Mouse (Mus musculus) gonadal fat pad, adult 2 months (tissue): Measurements from ENCODE around the gene Sp7. TPM values are rescaled to one million over a fixed set of nuclear protein-coding genes. Genes with fewer than 3 reads are reported as not detected.

ENCODE experiments used
- DNase-seq: peaks from one replicate; pipeline ENCODE4 v3.0.0-alpha.2; 2012; ENCODE audit warnings: low read depth
- polyA plus RNA-seq: library from polyadenylated mRNA; depleted of rRNA; stranded (reverse); fragments of >200 nt; gene quantifications from 2 replicates; pipeline ENCODE4 v1.2.3, GENCODE M21; 2012; rRNA removed

The Sp7 gene
- polyA plus RNA-seq: 0.12 and 0.18 TPM in 2 replicates

DNA sequence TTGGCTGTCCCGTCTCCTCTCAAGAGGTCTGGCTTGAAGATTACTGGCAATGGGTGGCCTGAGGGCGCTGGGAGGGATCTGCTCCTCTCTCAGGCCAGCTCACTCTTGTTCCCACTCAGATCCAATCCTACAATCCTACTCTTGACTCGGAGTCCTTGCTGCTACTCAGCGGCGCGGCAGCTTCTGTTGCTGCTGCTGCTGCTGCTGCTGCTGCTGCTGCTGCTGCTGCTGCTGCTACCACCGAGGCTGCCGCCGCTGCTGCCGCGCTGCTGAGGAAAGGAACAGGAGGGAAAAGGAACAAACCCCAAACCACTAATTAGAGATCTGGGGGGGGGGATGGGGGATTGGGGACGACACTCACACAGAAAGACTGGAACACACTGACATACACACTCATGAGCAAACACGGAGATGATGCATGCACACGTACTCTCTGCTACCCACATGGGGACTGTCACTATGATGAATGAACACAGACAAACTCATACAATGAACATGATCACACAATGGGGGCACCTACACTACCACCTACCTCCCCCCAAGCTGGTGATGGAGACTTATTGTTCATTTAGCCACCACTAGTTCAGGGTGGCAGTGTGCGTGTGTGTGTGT, at the start of gene Sp7:
Gene Sp7, minus strand, starts transcription at position 450 of the 612 bp plus-strand sequence.
- no peak for DNase-seq

DNA sequence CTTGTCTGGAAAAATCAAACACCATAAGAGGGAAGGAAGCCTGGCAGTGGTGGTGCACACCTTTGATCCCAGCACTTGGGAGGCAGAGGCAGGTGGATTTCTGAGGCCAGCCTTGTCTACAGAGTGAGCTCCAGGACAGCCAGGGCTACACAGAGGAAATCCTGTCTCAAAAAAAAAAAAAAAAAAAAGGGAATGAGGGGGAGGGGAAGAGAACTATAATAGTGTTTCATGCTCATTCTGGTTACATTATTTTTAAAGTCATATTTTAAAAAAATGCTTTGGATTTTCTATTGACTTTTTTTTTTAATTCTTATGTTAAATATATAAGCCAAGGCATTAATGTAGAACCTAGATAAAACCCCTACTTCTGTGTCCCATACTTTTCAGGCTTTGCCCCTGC, 46.7 kb upstream of the Sp7 start:
- no peak for DNase-seq

DNA sequence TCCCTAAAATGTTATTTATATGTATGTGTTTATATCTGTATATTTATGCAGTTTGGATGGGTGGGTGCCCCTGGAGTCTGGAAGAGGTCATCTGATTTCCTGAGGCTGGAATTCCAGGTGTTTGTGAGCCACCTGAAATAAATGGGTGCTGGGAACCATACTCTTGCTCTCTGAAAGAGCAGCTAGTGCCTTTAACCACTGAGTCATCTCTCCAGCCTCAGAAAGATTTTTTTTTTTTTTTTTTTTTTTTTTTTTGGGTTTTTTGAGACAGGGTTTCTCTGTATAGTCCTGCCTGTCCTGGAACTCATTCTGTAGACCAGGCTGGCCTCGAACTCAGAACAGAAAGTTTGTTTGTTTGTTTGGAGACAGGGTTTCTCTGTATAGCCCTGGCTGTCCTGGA, 44.1 kb upstream of the Sp7 start:
- no peak for DNase-seq

DNA sequence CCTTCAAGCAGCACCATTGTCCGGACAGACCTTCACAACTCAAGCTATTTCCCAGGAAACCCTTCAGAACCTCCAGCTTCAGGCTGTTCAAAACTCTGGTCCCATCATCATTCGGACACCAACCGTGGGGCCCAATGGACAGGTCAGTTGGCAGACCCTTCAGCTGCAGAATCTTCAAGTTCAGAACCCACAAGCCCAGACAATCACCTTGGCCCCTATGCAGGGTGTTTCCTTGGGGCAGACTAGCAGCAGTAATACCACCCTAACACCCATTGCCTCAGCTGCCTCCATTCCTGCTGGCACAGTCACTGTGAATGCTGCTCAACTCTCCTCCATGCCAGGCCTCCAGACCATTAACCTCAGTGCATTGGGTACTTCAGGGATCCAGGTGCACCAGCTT, 42.3 kb upstream of the Sp7 start:
- no peak for DNase-seq

DNA sequence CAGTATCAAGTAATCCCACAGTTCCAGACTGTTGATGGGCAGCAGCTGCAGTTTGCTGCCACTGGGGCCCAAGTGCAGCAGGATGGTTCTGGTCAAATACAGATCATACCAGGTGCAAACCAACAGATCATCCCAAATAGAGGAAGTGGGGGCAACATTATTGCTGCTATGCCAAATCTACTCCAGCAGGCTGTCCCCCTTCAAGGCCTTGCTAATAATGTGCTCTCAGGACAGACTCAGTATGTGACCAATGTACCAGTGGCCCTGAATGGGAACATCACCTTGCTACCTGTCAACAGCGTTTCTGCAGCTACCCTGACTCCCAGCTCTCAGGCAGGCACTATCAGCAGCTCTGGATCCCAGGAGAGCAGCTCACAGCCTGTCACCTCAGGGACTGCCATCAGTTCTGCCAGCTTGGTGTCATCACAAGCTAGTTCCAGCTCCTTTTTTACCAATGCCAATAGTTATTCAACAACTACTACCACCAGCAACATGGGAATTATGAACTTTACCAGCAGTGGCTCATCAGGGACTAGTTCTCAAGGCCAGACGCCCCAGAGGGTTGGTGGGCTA, 41.7 kb upstream of the Sp7 start:
- DNase-seq: no peak

DNA sequence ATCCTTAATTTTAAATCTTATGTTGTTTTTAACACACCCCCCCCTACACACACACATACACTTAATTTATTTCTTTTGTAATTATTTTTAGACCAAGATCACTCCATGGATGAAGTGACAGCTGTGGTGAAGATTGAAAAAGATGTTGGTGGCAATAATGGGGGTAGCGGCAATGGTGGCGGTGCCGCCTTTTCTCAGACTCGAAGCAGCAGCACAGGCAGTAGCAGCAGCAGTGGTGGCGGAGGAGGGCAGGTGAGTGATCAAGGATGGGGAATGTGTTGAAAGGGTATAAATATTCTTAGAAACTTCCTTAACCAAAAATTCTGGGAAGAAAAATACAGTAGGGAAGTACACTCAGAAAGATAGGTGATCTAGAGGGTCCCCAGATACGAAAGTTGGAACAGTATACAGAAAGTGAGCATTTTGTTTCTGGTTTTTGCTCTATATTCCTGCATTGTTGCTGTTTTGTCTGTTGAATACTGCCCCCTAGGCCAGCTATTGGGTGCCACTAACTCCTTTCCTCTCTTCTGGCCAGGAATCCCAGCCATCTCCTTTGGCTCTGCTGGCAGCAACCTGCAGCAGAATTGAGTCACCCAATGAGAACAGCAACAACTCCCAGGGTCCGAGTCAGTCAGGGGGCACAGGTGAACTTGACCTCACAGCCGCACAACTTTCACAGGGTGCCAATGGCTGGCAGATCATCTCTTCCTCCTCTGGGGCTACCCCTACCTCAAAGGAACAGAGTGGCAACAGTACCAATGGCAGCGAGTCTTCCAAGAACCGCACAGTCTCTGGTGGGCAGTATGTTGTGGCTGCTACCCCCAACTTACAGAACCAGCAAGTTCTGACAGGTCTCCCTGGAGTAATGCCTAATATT, 40.9 kb upstream of the Sp7 start:
- no peak for DNase-seq

DNA sequence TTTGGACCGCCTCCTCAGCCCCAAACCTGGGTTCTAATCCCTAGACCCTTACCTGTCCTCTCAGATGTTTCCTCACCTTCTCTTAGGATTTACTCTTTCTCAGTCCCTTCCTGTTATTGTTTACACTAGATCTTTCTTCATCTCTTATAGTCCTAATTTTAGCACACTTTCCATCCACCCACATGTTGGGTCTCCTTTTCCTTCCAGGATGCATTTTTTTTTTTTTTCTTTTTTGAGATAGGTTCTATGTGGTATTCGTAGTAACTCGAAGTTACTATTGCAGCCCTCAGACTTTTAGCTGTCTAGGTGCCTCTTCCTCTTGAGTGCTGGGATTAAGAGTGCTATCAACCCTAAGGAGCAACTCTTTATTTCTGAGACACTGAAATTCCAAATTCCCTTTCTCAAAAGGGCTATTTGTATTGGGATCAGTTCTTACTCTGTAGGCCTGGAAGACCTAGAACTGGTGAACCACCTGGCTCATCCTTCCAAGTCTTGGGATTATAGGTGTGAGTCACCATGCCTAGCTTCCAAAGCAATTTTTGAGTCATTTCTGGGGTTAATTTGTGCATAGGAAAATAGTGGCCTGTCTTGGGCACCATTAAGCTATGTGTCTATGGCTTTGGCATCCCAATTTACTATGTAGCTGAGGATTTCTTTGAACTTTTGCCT, 40.1 kb upstream of the Sp7 start:
- no peak for DNase-seq

DNA sequence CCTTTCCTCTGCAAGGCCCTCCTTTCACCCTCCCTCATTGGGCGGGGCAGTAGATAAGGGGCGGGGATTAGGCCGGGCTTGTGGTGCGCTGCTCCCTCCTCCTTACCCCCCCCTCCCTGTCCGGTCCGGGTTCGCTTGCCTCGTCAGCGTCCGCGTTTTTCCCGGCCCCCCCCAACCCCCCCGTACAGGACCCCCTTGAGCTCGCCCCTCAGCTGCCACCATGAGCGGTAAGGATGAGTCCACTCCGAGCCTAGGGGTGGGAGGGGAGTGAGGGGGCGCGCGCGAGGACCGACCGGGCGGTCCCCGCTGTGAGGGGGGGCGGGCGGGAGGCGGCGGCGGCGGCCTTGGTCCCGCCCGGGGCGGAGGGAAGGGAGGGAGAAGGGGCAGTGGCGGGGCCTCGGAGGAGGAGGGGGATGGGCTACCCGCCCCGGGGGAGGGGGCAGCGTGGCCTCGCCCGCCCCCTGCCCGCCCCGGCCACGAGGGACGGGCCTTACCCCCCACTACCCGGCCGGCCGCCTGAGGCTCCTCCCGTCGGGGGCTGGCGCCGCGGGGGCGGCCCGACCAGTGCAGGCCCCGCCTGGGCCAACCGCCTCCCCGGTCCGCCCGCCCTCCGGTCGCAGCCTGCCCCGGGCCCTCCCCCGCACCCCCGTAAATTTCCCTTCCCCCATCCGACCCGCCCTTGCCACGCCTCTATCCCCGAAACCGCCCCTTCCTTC, 39.4 kb upstream of the Sp7 start:
- DNase-seq: no peak

DNA sequence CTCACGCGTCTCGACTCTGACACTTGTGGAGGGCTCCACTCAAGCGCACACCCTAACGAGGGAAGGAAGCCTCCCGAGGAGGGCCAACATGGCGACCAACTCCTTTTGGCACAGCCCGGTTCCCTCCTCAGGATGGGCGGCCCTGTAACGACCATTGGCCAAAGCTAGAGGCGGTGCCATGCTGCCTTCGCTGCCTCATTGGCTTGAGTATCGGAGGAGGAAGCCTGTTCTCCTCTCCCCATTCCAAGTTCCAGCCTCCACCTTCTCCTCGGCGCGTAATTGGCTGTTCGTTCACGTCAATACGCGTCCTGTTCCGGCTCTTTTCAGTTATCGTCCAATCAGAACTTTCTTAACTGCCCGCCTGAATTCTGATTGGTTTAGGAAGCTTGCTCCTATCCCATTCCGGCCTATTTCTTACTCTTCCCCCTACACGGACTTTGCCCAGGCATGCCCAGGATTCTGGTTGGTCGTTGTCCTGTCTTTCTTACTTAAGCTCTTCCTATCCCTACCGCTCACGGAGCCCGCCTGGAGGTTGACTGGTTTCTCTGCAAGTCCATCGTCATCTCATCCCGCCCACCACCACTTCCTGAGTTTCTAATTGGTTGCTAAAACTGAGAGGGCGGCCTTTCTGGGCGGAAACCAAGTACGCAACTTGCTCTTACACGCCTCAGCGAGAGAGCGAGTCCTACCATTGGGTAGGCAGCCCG, 38.7 kb upstream of the Sp7 start, which contains the start of gene Sp1:
Gene Sp1, plus strand, starts transcription at position 655 of the 707 bp plus-strand sequence.
- peak; percentile 100 for DNase-seq

DNA sequence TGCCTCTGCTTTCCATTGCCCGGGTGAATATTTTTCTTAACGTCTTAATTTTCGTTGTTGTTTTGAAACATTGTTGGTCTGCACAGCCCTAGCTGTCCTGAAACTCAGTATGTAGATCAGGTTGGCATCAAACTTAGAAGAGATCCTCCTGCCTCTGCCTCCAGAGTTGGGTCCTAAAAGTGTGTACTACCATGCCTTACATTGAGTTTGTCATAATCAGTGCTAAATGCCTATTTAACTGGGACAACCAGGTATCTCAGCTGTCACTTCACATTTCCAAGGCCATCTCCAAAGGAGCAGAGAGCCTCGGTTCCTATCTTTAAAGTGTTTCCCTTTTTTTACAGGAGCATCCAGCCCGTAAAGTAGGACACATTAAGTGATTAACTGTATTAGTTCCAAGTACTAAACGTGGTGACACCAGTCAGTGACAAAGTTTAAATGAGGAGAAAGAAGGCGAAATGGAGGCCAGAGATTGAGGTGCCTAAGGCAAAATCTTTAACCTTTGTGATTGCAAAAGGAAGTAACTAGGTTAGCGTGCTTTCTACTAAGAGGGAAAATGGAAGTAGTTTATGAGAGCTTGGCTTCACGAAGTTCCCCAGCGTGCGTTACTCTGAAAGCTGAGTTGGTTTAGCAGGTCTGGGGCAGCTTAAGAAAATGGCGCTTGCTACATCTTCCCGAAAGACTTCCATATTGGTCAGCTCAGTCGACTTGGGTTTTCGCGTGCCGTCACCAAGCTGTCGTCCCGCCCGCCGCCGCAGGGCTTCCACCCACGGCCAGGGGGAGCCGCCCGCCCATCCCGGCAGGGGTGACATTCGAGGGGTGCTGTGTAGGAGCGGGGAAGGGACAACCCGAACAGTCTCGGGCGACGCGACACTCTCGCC, 37.9 kb upstream of the Sp7 start:
- no peak for DNase-seq

DNA sequence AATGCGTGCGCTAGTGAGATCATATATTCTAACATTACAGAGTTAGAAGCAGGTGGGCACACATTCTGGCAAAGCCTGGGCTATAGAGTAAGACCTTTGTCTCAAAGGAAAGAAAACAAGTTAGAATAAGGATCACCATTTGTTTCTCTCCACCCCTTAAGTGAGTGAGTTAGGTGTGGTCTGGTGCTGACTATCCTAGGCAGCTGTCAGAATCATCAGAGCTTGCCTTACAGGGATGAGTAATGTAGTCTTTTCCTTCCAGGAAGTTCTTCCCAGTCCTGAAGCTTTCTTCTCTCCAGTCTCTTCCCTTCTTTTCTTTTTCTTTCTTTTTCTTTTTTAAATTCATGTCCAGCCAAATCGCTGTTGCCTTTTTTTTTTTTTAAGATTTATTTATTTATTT, 35.2 kb upstream of the Sp7 start:
- no peak for DNase-seq

DNA sequence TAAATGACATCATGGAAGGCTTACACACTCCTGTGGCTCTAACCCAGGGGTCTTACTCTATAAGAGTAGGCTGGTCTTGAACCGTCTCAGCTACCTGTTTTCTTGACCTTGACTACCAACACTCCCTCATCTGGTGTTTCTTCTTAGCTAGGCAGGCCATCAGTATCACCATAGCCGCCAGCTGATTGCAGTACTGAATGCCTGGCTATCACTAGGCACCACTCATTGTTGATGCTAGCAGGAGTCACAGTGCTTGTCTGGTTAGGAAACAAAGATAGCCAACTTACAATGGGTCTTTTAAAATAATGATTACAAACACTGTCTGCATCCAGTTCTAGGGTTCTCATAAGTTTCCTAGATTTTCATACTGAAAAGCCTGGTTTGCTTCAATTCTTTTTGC, 34.3 kb upstream of the Sp7 start:
- no peak for DNase-seq

DNA sequence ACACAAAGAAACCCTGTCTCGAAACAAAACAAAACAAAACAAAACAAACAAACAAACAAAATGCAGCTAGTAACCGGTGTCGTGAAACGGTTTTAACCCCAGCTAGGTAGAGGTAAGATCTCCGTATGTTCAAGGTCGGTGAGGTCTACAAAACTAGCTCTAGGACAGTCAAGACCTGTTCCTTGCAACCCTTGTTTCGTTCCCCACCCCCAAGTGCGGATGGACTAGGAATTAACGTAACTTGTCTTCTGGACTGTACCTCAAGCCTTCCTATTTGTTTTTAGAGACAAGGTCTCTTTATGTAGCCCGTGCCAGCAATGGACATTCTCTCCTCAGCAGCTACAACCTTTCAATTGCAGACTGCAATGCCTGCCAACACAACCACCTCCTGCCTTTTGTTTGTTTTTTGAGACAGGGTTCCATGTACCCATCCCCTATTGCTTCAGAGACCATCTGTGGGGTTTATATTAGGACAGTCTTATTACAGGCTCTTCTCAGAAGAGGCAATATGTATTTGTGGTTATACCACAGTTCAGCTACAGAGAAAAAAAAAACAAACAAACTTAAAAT, 33.6 kb upstream of the Sp7 start:
- no peak for DNase-seq

DNA sequence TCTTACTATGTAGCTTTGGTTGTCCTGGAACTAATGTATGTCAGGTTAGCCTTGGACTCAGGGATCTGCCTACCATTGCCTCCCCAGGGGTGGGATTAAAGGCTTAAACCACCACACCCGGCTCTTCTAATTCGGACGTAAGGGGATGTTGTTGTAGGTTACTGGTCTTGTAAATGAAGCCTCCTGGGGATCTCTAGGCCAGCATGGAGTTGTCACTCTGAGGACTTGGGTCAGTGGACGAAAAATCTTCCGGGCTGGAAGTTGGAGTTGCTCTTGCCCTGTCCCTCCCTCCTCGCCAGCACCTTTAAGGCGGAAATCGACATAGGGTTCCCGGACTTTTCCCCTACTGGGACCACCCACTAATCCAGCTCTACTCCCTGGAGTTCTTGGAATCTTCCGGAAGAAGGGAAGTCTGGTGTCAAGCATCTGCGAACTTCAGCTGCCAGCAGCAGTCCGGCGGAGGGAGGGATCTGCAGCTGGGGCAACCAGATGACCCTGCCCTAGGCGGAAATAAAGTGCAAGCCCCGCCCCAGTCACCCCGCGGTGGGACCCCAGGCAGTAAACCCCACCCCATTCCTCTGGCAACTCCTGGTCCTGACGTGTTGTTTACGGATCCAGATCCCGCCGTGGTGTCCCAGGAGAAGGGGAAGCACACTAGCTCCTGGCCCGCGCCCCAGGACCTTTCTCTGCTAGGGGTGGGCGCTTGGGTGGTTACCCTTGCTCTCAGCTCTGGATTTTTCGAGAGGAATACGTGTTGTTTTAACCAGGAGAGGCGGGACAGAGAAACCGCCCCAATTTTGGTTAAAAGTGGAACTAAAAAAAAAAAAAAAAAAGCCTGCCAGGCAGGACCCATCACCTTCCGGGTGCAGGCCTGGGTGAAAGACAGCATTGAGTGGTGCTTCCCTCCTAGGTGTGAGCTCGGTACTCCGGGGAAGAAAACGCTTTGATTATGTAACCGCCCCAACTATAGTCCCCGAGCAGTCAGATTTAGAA, 32.5 kb upstream of the Sp7 start:
- no peak for DNase-seq

DNA sequence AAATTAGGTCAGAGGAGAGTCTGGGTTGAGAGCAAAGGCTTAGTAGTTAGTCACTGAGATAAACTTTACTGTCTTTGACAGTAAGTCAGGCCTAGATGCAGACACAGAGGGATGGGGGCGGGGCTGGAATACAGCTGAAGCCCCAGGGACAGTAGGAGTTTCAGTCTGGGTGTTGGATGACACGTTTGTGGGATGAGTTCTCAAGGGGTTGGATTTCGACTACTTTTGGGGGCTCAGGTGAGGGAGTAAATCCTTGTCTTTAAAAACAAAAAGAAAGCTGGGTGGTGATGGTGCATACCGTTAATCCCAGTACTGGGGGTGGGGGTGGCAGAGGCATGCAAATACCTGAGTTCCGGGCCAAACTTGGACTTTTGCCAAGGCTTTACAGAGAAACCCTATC, 31.6 kb upstream of the Sp7 start:
- DNase-seq: no peak

DNA sequence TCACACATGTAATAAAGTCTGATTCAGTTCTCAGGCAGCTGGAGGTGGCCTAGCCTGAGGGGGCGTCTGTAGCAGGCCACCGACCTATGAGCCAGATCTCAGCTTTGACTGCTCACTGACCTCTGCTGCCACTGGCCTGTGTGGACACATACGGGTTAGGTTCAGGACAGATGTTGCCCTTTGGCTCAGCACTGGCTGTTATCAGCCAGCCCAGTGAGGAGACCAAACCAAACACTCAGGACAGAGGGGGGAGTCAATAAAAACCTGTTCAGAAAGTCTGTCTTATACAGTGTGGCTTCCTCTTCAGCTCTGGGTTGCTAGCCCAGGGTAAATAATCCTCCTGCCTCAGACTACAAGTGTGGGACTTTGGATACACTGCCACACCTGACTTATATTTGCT, 28.1 kb upstream of the Sp7 start:
- no peak for DNase-seq

DNA sequence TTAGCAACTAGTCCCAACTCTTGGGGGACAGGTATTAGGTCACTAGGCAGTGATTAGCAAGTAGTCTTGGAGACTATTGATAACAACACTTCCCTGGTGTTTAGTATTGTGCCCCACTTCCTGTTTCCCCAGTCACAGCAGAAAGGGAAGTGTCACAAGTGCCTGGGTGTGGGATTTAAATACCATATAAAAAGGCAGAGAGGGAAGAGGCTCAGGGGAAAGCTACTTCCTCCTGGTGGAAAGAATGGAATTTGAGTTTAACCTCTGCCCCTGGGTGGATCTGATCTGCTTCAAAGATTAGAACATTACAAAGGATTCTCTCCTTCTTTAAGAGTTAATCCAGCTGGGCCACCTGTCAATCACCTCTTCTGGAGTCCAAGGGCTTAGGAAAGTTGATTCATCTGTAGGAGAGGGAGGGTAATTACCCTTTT, 26.6 kb upstream of the Sp7 start:
- DNase-seq: no peak

DNA sequence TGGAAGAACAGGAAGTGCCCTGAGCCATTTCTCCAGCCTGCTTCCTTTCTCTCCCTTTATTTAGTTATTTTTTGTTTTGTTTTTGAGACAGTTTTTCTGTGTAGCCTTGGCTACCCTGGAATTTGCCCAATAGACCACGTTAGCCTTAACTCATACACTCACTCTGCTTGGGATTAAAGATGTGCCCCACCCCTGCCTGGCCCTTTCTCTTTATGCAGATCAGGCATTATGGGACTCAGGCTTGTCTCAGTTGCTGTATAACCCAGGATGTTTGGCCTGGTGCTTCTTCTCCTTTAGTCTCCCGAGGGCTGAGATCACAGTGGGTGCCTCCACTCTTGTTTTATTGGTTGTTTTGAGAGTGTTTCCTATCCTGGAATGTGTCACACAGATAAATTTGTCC, 25.5 kb upstream of the Sp7 start:
- no peak for DNase-seq

DNA sequence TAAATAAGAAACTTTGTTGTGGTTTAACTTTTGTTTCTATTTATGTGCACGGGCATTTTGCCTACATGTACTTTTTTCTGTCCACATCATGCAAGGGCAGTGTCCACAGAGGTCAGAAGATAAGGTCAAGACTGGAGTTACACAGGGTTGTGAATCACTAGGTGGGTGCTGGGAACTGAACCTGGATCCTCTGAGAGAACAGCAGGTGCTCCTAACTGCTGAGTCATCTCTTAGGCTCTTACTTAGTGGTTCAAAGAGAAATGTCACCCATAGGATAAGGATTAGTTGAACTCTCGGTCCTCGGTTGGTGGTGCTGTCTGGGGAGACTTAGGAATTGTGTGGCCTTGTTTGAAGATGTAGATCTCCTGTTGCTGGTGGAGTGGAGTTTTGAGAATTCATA, 22.0 kb upstream of the Sp7 start:
- DNase-seq: no peak
